Mouse (Mus musculus): ENCODE results near the gene Kndc1.

- no peak for TF ChIP-seq CTCF (IDR thresholded peaks at IDR 0.05; ENCODE audit: low read depth)
- no peak for TF ChIP-seq EP300 (IDR thresholded peaks at IDR 0.05; ENCODE audit: low read depth)
Measured at GRCm38 (mm10) chr7:139968428-139968827, 73.9 kb downstream of the Kndc1 start.

All from liver, postnatal 0 days (tissue).